In the genomic region with DNA sequence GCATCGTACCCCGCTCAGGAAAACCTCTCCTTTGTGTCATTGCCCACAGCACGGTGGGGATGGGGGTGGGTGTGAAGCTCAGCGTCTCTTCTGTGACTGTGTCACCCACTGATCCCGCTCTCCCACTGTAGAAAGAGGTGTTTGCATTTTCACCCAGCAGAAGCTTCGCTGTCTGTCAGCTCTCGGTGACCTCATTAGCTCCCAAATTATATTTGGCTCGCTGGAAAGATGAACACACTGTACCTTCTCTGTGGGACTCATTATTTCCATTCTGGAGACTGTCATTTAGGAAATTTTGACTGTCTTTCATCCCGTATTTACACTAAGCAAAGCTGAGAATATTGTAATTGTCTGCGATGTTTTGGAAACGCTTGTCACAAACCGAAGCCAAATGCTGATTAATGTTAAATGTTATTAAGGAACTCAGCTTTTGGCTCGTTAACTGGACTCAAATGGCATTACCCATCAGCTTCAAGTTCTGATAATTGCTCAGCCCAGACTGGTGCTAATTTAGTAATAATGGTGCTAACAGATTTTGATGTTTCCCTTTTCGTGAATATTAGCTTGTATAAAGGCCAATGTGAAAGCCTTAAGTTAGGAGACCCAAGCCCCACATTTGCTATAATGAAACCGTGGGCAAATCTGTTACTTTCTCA, we compare ENCODE assay signal across 17 mouse cellular contexts. TPM values are rescaled to one million over a fixed set of nuclear protein-coding genes. Genes with fewer than 3 reads are reported as not detected.
A peak's percentile ranks its signal among the peaks of the same experiment; 100 is the strongest.
DNase-seq lines count a peak whose midpoint lies in the region; ATAC-seq lines count a peak whose summit lies in the region.
"Had no signal": no experiment of that assay in that cellular context is flagged by ENCODE, and none has a peak within 500 bp of the region (broad histone marks: within the 10 kb centered on the region; RNA-seq: fewer than 3 reads in every experiment).

No protein-coding gene starts in this region.

- H3K9ac ChIP-seq in midbrain, embryonic 16.5 days (ENCODE audit: low read depth, low read length), result no peak overlapping the region
- H3K9ac ChIP-seq: midbrain, embryonic 12.5 days had no signal

- DNase-seq in gastrocnemius, adult 18-20 months (ENCODE audit: low spot score), result peak; percentile 38
- DNase-seq in gastrocnemius, postnatal 14 days, result no peak
- peak; percentile 15 to 46 for DNase-seq in left cerebral cortex, postnatal 25 days (ENCODE audit: low spot score in 2 of 2)
- DNase-seq in left cerebral cortex, postnatal 4 days, result no peak
- peak; percentile 81 for DNase-seq in cerebellum, adult 9-10 months
- no peak for DNase-seq in kidney, postnatal 36 days
- DNase-seq in kidney, postnatal 4 days, result no peak
- DNase-seq: adrenal gland, postnatal 10 days; kidney, postnatal 14 days; lung, adult 2 months had no signal

- H3K27me3 ChIP-seq in midbrain, embryonic 16.5 days (ENCODE audit: control insufficient read depth, insufficient read depth, low read depth, low read length), result no peaks in the 10 kb centered on the region
- H3K27me3 ChIP-seq: midbrain, embryonic 12.5 days; Patski had no signal

- no peaks in the 10 kb centered on the region for H3K4me1 ChIP-seq in midbrain, embryonic 16.5 days (ENCODE audit: control insufficient read depth, insufficient read depth, low read length)
- H3K4me1 ChIP-seq: midbrain, embryonic 12.5 days had no signal

- intact Hi-C loops in gastrocnemius, postnatal 14 days (cut with DNase I; ENCODE audit: low total_unique reads), result loop anchor here (10.0 kb wide), 1 partner anchor 236 kb away; no protein-coding TSS in a partner anchor
- intact Hi-C loops in left cerebral cortex, postnatal 25 days (cut with DNase I), result no loop called here
- intact Hi-C loops in left cerebral cortex, postnatal 4 days (cut with DNase I), result no loop called here

- H3K27ac ChIP-seq in midbrain, embryonic 16.5 days (ENCODE audit: low read length), result peak overlapping the region; percentile 60
- H3K27ac ChIP-seq: midbrain, embryonic 12.5 days had no signal

- no peak overlapping the region for H3K4me3 ChIP-seq in midbrain, embryonic 16.5 days (ENCODE audit: low read depth, low read length)
- H3K4me3 ChIP-seq: midbrain, embryonic 12.5 days had no signal

- peak; percentile 80 for ATAC-seq in midbrain, embryonic 16.5 days
- ATAC-seq: Patski had no signal

- no peaks in the 10 kb centered on the region for H3K36me3 ChIP-seq in midbrain, embryonic 16.5 days (ENCODE audit: control insufficient read depth, insufficient read depth, low read length)
- H3K36me3 ChIP-seq: midbrain, embryonic 12.5 days had no signal

- no peaks in the 10 kb centered on the region for H3K9me3 ChIP-seq in midbrain, embryonic 16.5 days (replicated peaks; ENCODE audit: control insufficient read depth, low read length, poor library complexity, severe bottlenecking)
- H3K9me3 ChIP-seq: midbrain, embryonic 12.5 days had no signal

- 47% methylated on average over 15 of the region's 15 CpGs for WGBS in midbrain, embryonic 16.5 days

- peak overlapping the region; percentile 23; the same call in 1 of the 2 replicates for H3K4me2 ChIP-seq in midbrain, embryonic 16.5 days (ENCODE audit: low read length)
- H3K4me2 ChIP-seq: midbrain, embryonic 12.5 days had no signal

RNA-seq across cellular contexts. Expression of a gene that starts 51.8 kb away (rescaled TPM):
- 1 to 10 TPM; 1.9 TPM for total RNA-seq in gastrocnemius, adult 18-20 months (2021)
- under 1 TPM; 0.33 to 0.62 TPM for total RNA-seq in gastrocnemius, postnatal 14 days (2021)
- total RNA-seq in left cerebral cortex, postnatal 25 days (2021), result not detected
- total RNA-seq in left cerebral cortex, postnatal 4 days (2021), result not detected
- 0.13 TPM in 1 of 2 replicates, not detected in the other for polyA plus RNA-seq in midbrain, embryonic 16.5 days (2015; fragmentation: Nextera tagmentation; extraction: Ambion mirVana)
- total RNA-seq: hematopoietic stem cell, adult 5-6 weeks had no signal
- polyA plus RNA-seq: C2C12; embryonic facial prominence, embryonic 11.5 days; limb, embryonic 11.5 days; midbrain, embryonic 12.5 days; Patski had no signal

Comparison
In these comparisons a context has a peak if more than half of its experiments do, and no peak if none do; other contexts are left out.
1. DNase-seq: peak in gastrocnemius, adult 18-20 months (single experiment), left cerebral cortex, postnatal 25 days (2 of 2) and cerebellum, adult 9-10 months (single experiment); none in gastrocnemius, postnatal 14 days (single experiment), left cerebral cortex, postnatal 4 days (single experiment), kidney, postnatal 36 days (0 of 2) and kidney, postnatal 4 days (0 of 2).